Mouse (Mus musculus): ENCODE results near the gene Gsn. TPM values are rescaled to one million over a fixed set of nuclear protein-coding genes. Genes with fewer than 3 reads are reported as not detected.

The Gsn gene
- polyA plus RNA-seq, 1 experiment from 2014 or later, result 56.1 TPM

GRCm38 (mm10) chr2:35318405-35318804, 62.2 kb downstream of the Gsn start:
- DNase-seq, result no peak
- Histone ChIP-seq H3K27ac (ENCODE audit: low read depth) (peak overlapping the region; percentile 58), H3K4me3 (ENCODE audit: low read depth, low read length) (no peak overlapping the region), H3K9me3 (ENCODE audit: low read length) (no peaks in the 10 kb centered on the region), H3K36me3 (replicated peaks; ENCODE audit: insufficient read depth, low read length) (peaks cover 92% of the 10 kb centered on the region), H3K27me3 (ENCODE audit: insufficient read depth, low read length) (no peaks in the 10 kb centered on the region), H3K4me1 (ENCODE audit: insufficient read depth) (peaks cover 33% of the 10 kb centered on the region), H3K9ac (replicated peaks) (no peak overlapping the region), H3K4me2 (ENCODE audit: low read depth, low read length) (peak overlapping the region; percentile 28; the same call in 1 of the 2 replicates)
- 56% methylated on average over 12 of the region's 12 CpGs for WGBS (ENCODE audit: insufficient replicate concordance)
- no peak for ATAC-seq
- TF ChIP-seq CTCF (IDR thresholded peaks at IDR 0.05; ENCODE audit: low read depth), result no peak
- TF ChIP-seq EP300 (IDR thresholded peaks at IDR 0.05; ENCODE audit: low read depth), result peak; percentile 85

- H3K4me2 ChIP-seq (ENCODE audit: low read depth, low read length), result no peak overlapping the region
- no peak overlapping the region for H3K9ac ChIP-seq (replicated peaks)
- no peak overlapping the region for H3K4me3 ChIP-seq (ENCODE audit: low read depth, low read length)
- DNase-seq (no peak), ATAC-seq (no peak)
- WGBS (ENCODE audit: insufficient replicate concordance), result 95% methylated on average over 15 of the region's 15 CpGs
- H3K9me3 ChIP-seq (ENCODE audit: low read length), result no peaks in the 10 kb centered on the region
- no peaks in the 10 kb centered on the region for H3K27me3 ChIP-seq (ENCODE audit: insufficient read depth, low read length)
- TF ChIP-seq EP300 (IDR thresholded peaks at IDR 0.05; ENCODE audit: low read depth), result no peak
- TF ChIP-seq CTCF (IDR thresholded peaks at IDR 0.05; ENCODE audit: low read depth), result no peak
- H3K27ac ChIP-seq (ENCODE audit: low read depth), result no peak overlapping the region
- peaks cover 95% of the 10 kb centered on the region for H3K36me3 ChIP-seq (replicated peaks; ENCODE audit: insufficient read depth, low read length)
- peaks cover 48% of the 10 kb centered on the region for H3K4me1 ChIP-seq (ENCODE audit: insufficient read depth)
Observed at GRCm38 (mm10) chr2:35320399-35320798, 64.2 kb downstream of the Gsn start.

GRCm38 (mm10) chr2:35322404-35323164, 66.4 kb downstream of the Gsn start:
- ATAC-seq (peak; percentile 85), DNase-seq (peak; percentile 85)
- H3K9me3 ChIP-seq (ENCODE audit: low read length), result no peaks in the 10 kb centered on the region
- 55% methylated on average over 10 of the region's 10 CpGs for WGBS (ENCODE audit: insufficient replicate concordance)
- no peak overlapping the region for H3K4me3 ChIP-seq (ENCODE audit: low read depth, low read length)
- no peaks in the 10 kb centered on the region for H3K27me3 ChIP-seq (ENCODE audit: insufficient read depth, low read length)
- H3K36me3 ChIP-seq (replicated peaks; ENCODE audit: insufficient read depth, low read length), result peaks cover 82% of the 10 kb centered on the region
- peak overlapping the region; percentile 45 for H3K27ac ChIP-seq (ENCODE audit: low read depth)
- peaks cover 59% of the 10 kb centered on the region for H3K4me1 ChIP-seq (ENCODE audit: insufficient read depth)
- TF ChIP-seq CTCF (IDR thresholded peaks at IDR 0.05; ENCODE audit: low read depth) (no peak), EP300 (IDR thresholded peaks at IDR 0.05; ENCODE audit: low read depth) (no peak)
- peak overlapping the region; percentile 54 for H3K4me2 ChIP-seq (ENCODE audit: low read depth, low read length)
- H3K9ac ChIP-seq (replicated peaks), result peak overlapping the region; percentile 27; the same call in 1 of the 2 replicates

- H3K27ac ChIP-seq (ENCODE audit: low read depth), result peak overlapping the region; percentile 68
- peaks cover 69% of the 10 kb centered on the region for H3K4me1 ChIP-seq (ENCODE audit: insufficient read depth)
- DNase-seq, result peak; percentile 61
- WGBS (ENCODE audit: insufficient replicate concordance), result 63% methylated on average over 10 of the region's 10 CpGs
- no peak overlapping the region for H3K9ac ChIP-seq (replicated peaks)
- H3K9me3 ChIP-seq (ENCODE audit: low read length), result no peaks in the 10 kb centered on the region
- ATAC-seq, result peak; percentile 60
- peaks cover 53% of the 10 kb centered on the region for H3K36me3 ChIP-seq (replicated peaks; ENCODE audit: insufficient read depth, low read length)
- H3K27me3 ChIP-seq (ENCODE audit: insufficient read depth, low read length), result no peaks in the 10 kb centered on the region
- peak overlapping the region; percentile 8; the same call in 1 of the 2 replicates for H3K4me3 ChIP-seq (ENCODE audit: low read depth, low read length)
- peak overlapping the region; percentile 67 for H3K4me2 ChIP-seq (ENCODE audit: low read depth, low read length)
- TF ChIP-seq CTCF (IDR thresholded peaks at IDR 0.05; ENCODE audit: low read depth), result no peak
Observed at GRCm38 (mm10) chr2:35325930-35326329, 69.8 kb downstream of the Gsn start.

- Histone ChIP-seq H3K4me3 (ENCODE audit: low read depth, low read length) (peak overlapping the region; percentile 8), H3K27me3 (ENCODE audit: insufficient read depth, low read length) (no peaks in the 10 kb centered on the region), H3K9ac (replicated peaks) (no peak overlapping the region), H3K4me1 (ENCODE audit: insufficient read depth) (peaks cover 72% of the 10 kb centered on the region), H3K27ac (ENCODE audit: low read depth) (peak overlapping the region; percentile 68), H3K4me2 (ENCODE audit: low read depth, low read length) (peak overlapping the region; percentile 67), H3K36me3 (replicated peaks; ENCODE audit: insufficient read depth, low read length) (peaks cover 43% of the 10 kb centered on the region), H3K9me3 (ENCODE audit: low read length) (no peaks in the 10 kb centered on the region)
- no peak for ATAC-seq
- TF ChIP-seq CTCF (IDR thresholded peaks at IDR 0.05; ENCODE audit: low read depth) (no peak), EP300 (IDR thresholded peaks at IDR 0.05; ENCODE audit: low read depth) (no peak)
- DNase-seq, result no peak
- WGBS (ENCODE audit: insufficient replicate concordance), result 41% methylated on average over 1 of the region's 1 CpGs
Observed at GRCm38 (mm10) chr2:35326931-35327330, 70.8 kb downstream of the Gsn start.

- Histone ChIP-seq H3K4me2 (ENCODE audit: low read depth, low read length) (peak overlapping the region; percentile 67), H3K4me3 (ENCODE audit: low read depth, low read length) (peak overlapping the region; percentile 27), H3K27ac (ENCODE audit: low read depth) (peak overlapping the region; percentile 89), H3K36me3 (replicated peaks; ENCODE audit: insufficient read depth, low read length) (peaks cover 41% of the 10 kb centered on the region), H3K9me3 (ENCODE audit: low read length) (no peaks in the 10 kb centered on the region), H3K4me1 (ENCODE audit: insufficient read depth) (peaks cover 71% of the 10 kb centered on the region), H3K9ac (replicated peaks) (peak overlapping the region; percentile 35; the same call in 1 of the 2 replicates), H3K27me3 (ENCODE audit: insufficient read depth, low read length) (no peaks in the 10 kb centered on the region)
- peak; percentile 69 for ATAC-seq
- DNase-seq, result peak; percentile 43
- WGBS (ENCODE audit: insufficient replicate concordance), result 25% methylated on average over 10 of the region's 10 CpGs
- TF ChIP-seq CTCF (IDR thresholded peaks at IDR 0.05; ENCODE audit: low read depth) (no peak), EP300 (IDR thresholded peaks at IDR 0.05; ENCODE audit: low read depth) (peak; percentile 95)
Observed at GRCm38 (mm10) chr2:35327583-35327982, 71.4 kb downstream of the Gsn start.

Data from liver, postnatal 0 days (tissue).